Mouse (Mus musculus) ES-E14 (cell line): ENCODE measurements around the gene BC049715.

Experiments
- CHD2 ChIP-seq: IDR thresholded peaks from 2 replicates; pipeline ENCODE4 v1.6.1; 2014; ENCODE audit warnings: mild to moderate bottlenecking, low read depth, low read length, inconsistent platforms
- HCFC1 ChIP-seq: IDR thresholded peaks from 2 replicates; pipeline ENCODE4 v1.6.1; 2012; ENCODE audit warnings: low read length, inconsistent platforms, borderline replicate concordance; ENCODE audit not compliant: insufficient read depth

GRCm38 (mm10) chr6:136858420-136858819, 31.0 kb downstream of the BC049715 start:
- TF ChIP-seq HCFC1 (no peak), CHD2 (no peak)
